Mouse (Mus musculus) forebrain, embryonic 16.5 days (tissue): ENCODE data around the gene Cabcoco1. TPM values are rescaled to one million over a fixed set of nuclear protein-coding genes. Genes with fewer than 3 reads are reported as not detected.

Source experiments
- ATAC-seq: fragments of 200-750 bp; cut with Nextera tagmentation; 2 replicates; pipeline ENCODE4 v1.8.0; 2017; ENCODE audit warnings: mild to moderate bottlenecking, moderate library complexity
- H3K27ac ChIP-seq: fragments of 300-500 bp; sonication (generic); 2 replicates; pipeline ENCODE4 v1.5.1; 2014; ENCODE audit warnings: low read length, control low read depth
- H3K27me3 ChIP-seq: fragments of 300-500 bp; sonication (generic); replicated peaks from 2 replicates; pipeline ENCODE4 v1.6.1; 2014; ENCODE audit warnings: low read length; ENCODE audit not compliant: control insufficient read depth, insufficient read depth
- H3K36me3 ChIP-seq: fragments of 300-500 bp; sonication (generic); 2 replicates; pipeline ENCODE4 v1.6.1; 2014; ENCODE audit not compliant: control insufficient read depth, insufficient read depth
- H3K4me1 ChIP-seq: fragments of 300-500 bp; sonication (generic); replicated peaks from 2 replicates; pipeline ENCODE4 v1.6.1; 2014; ENCODE audit warnings: low read length; ENCODE audit not compliant: control insufficient read depth, insufficient read depth
- H3K4me2 ChIP-seq: fragments of 300-500 bp; sonication (generic); 2 replicates; pipeline ENCODE4 v1.6.1; 2014; ENCODE audit warnings: mild to moderate bottlenecking, low read length, control low read depth
- H3K4me3 ChIP-seq: fragments of 300-500 bp; sonication (generic); replicated peaks from 2 replicates; pipeline ENCODE4 v1.5.1; 2014; ENCODE audit warnings: mild to moderate bottlenecking, low read length, control low read depth
- H3K9ac ChIP-seq: fragments of 300-500 bp; sonication (generic); replicated peaks from 2 replicates; pipeline ENCODE4 v1.6.1; 2014; ENCODE audit warnings: low read depth, low read length, control low read depth
- H3K9me3 ChIP-seq: fragments of 300-500 bp; sonication (generic); 2 replicates; pipeline ENCODE4 v1.6.1; 2016; ENCODE audit warnings: low read length; ENCODE audit not compliant: control insufficient read depth
- WGBS: fragments of 180-500 bp; shearing (Covaris S2); extraction: QIAGEN DNeasy Blood & Tissue Kit; methylation state at CpG from one replicate; pipeline ENCODE4 v1.1.7; 2014; 5-methylcytosine and 5-hydroxymethylcytosine counted together
- polyA plus RNA-seq: library from polyadenylated mRNA; unstranded; fragments of >200 nt; fragmentation: Nextera tagmentation; extraction: Ambion mirVana; gene quantifications from 2 replicates; pipeline ENCODE4 v1.2.1, GENCODE M21; 2015

Cabcoco1 gene
- polyA plus RNA-seq, 1 experiment from 2014 or later: 0.49 TPM

DNA sequence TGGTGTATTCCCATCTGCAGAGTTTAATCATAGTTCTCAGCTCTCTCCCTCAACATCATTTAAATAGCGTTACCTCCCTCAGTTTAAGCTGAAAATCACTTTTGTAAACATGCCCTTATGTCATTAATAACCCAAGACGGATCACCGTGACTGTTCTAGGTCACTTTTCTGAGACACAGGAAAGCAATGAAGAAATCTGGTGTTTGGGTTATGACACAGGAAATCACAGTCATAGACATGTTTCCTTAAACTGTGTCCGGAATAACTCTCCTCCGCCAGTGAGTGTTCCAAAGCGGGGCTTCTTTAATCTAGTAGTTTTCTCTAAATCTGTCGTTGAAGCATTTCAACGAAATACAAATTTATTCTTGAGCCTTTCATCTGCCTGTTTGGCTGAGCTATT is 68.9 kb downstream of the Cabcoco1 start:
- ATAC-seq: no peak

DNA sequence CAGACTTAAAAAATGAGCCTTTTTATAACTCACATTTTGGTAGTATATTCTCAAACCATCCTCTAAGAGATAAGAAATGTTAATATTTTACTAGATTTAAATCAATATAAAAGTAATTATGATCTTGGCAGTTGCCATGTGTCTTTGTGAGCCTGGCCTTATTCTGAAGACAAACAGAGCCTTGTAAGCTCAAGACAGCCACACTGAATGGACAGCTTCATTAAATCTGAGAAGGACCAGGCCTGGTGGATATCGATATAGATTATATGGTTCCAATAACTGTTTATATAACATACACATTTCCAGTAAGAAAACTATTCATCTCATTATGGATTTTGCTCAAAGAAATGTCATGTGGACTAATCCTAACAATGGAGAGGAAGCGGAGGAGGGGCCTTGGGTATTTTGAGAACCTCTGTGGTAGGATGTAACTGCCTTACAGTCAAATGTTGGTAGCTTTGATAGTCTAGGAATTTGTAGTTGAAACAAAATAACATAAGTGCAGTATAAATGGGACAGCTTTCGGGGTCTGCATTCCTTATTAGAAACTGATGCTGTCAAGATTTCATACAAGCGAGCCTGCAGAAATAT is 75.9 kb downstream of the Cabcoco1 start:
- 93% methylated on average over 4 of the region's 4 CpGs for WGBS
- Histone ChIP-seq H3K4me2 (no peak overlapping the region), H3K9ac (no peak overlapping the region), H3K36me3 (no peaks in the 10 kb centered on the region), H3K4me3 (no peak overlapping the region), H3K9me3 (no peaks in the 10 kb centered on the region), H3K27me3 (no peaks in the 10 kb centered on the region), H3K27ac (no peak overlapping the region), H3K4me1 (no peaks in the 10 kb centered on the region)
- no peak for ATAC-seq

More for the DNA sequence above, 68.9 kb downstream of the Cabcoco1 start:
- no peak overlapping the region for H3K4me2 ChIP-seq
- 89% methylated on average over 8 of the region's 8 CpGs for WGBS
- H3K4me1 ChIP-seq: no peaks in the 10 kb centered on the region
- no peaks in the 10 kb centered on the region for H3K27me3 ChIP-seq
- H3K4me3 ChIP-seq: no peak overlapping the region
- no peaks in the 10 kb centered on the region for H3K9me3 ChIP-seq
- H3K36me3 ChIP-seq: no peaks in the 10 kb centered on the region
- no peak overlapping the region for H3K9ac ChIP-seq
- H3K27ac ChIP-seq: no peak overlapping the region

DNA sequence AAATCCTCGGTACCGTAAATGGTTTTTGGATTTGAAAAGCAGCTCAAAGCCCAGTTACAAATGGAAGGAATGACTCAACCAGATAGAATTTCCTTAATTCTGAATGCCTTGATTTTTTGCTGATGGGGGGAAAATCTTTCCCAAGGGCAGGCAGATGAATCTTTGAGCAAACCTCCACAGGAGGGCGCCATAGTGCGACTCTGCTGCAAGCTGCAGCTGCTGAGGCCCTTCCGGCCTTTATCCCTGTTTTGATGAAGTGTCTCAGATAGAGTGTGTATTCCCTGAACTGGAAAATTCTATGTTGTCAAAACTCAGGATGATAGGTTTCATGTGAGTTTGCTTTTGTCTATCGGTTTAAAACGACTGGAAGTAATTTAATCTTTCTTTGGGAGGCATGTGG is 76.8 kb downstream of the Cabcoco1 start:
- 33% methylated on average over 7 of the region's 7 CpGs for WGBS
- no peaks in the 10 kb centered on the region for H3K27me3 ChIP-seq
- H3K4me1 ChIP-seq: no peaks in the 10 kb centered on the region
- H3K4me3 ChIP-seq: no peak overlapping the region
- H3K9ac ChIP-seq: no peak overlapping the region
- no peaks in the 10 kb centered on the region for H3K9me3 ChIP-seq
- H3K36me3 ChIP-seq: no peaks in the 10 kb centered on the region
- no peak for ATAC-seq
- no peak overlapping the region for H3K27ac ChIP-seq
- H3K4me2 ChIP-seq: no peak overlapping the region

DNA sequence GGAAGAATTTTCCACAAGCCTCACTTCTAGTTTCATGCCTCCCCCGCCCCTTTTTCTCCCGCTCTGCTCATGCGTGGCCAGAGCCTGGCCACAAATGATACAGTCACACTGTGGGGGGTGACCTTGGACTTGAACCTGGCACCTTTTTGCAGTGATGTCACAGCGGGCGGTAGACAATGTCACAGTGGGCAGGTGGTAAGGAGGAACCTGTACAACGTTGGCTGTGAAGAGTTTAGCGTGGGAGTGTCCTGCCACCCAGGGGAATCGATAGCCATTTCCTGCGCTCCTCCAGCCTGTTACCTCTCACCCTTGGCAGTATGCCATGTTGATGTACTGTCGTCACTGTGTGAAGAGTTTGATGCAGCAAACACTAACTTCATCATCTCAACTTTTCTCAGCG is 81.9 kb downstream of the Cabcoco1 start:
- ATAC-seq: no peak
- H3K4me3 ChIP-seq: no peak overlapping the region
- H3K27me3 ChIP-seq: no peaks in the 10 kb centered on the region
- no peaks in the 10 kb centered on the region for H3K9me3 ChIP-seq
- no peak overlapping the region for H3K9ac ChIP-seq
- no peaks in the 10 kb centered on the region for H3K36me3 ChIP-seq
- WGBS: 86% methylated on average over 11 of the region's 11 CpGs
- no peaks in the 10 kb centered on the region for H3K4me1 ChIP-seq
- H3K4me2 ChIP-seq: no peak overlapping the region
- no peak overlapping the region for H3K27ac ChIP-seq

DNA sequence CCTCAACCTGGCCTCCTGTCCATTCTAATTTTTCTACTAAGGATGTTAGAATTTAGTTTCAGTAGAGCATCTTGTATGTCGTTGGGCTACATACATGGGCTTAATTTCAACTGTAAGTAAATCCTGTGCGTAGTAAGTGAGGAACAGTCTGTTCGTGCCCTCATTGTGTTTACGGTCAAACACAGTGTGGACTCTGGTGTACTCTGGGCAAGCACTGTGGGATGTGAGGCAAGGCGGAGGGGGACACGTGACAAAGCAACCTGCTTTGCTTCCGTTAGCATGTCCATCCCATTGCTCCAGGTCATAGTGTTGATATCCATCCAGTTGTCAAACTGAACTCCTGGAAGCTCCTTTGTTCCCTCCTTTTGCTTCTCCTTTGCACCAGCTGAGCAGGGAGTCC is 84.7 kb downstream of the Cabcoco1 start:
- Histone ChIP-seq H3K9me3 (no peaks in the 10 kb centered on the region), H3K27me3 (no peaks in the 10 kb centered on the region), H3K4me2 (no peak overlapping the region), H3K36me3 (no peaks in the 10 kb centered on the region), H3K9ac (no peak overlapping the region), H3K4me1 (no peaks in the 10 kb centered on the region), H3K27ac (no peak overlapping the region; the same call in 1 of the 2 replicates), H3K4me3 (no peak overlapping the region)
- ATAC-seq: no peak
- WGBS: 91% methylated on average over 7 of the region's 7 CpGs

DNA sequence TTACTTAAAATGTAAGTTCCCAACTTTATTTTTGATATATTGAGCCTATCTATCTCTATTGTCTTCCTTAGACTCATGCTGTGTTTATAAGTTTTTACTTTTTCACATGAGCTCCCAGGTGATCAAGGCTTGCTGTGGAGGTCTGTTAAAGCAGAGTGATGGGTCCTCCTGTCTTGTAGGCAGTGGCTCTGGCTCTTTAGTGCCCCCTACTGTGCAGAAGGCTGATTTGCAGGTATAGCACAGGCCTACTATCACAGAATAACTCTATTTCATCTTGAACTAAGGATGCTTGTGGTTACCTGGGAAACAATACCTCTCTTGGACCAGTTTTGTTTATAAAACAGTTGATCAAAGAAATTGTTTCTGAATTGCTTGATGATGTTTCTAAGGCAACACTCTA is 87.2 kb downstream of the Cabcoco1 start:
- H3K4me2 ChIP-seq: no peak overlapping the region
- H3K9ac ChIP-seq: no peak overlapping the region
- no peaks in the 10 kb centered on the region for H3K27me3 ChIP-seq
- no peaks in the 10 kb centered on the region for H3K9me3 ChIP-seq
- no peak overlapping the region for H3K4me3 ChIP-seq
- ATAC-seq: no peak
- H3K36me3 ChIP-seq: no peaks in the 10 kb centered on the region
- no peaks in the 10 kb centered on the region for H3K4me1 ChIP-seq
- H3K27ac ChIP-seq: no peak overlapping the region

DNA sequence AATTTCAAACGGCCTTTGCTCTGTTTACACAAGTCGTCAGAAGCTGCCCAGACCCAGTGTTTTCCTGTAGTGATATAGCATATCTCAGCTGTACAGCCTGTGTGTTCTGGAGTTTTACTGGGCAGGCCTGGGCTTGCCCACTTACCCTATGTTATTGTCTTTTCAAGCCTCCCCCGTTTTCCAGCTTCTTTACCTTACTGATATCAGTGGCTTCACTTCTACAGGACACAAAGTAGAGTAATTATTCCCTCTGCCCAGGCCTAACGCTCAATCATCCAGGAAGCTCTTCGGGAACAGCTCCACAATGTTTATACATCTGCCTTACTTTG is 94.9 kb downstream of the Cabcoco1 start:
- 54% methylated on average over 5 of the region's 5 CpGs for WGBS
- ATAC-seq: no peak

DNA sequence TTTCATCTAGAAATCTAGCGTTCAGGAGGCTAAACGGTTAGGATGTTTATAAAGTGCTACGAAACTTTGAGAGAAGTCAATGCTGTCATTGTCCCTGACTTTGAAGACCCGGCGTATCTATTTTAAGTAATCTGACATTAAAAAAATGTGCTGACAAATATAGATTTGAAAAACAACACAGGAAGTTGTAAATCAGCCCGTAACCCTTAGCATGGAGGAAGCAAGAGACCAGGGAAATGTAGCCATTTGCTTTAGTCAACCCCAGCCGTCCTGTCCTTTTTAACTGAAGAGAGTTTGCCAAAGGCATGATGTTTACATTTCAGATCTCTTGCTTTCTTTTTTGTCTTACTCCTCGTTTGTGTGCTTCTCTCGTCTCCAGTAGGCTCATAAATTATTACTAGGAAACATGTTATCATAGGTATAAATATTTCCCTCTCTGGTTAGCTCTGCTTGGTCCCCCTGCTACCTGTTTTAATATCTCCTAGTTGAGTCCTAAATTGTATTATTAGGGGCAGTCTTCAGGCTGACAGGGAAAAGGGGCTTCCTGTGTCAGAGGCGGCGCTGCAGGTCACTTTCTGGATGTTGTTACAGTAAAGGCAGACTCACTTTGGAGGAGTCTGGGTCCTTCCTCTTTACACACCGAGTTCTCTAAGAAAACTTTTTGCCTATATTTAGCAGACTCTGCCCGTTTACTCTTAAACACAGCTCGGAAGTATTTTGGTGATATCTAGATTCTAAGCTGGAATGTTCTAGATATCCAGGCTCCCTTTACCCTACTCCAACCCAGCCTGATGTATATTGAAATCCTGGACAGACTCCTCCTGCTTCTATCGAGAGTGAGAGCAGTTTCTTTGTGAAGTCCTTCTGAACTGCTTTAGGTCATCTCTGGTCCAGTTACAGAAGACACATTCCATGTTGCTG is 95.6 kb downstream of the Cabcoco1 start:
- H3K9ac ChIP-seq: no peak overlapping the region
- H3K9me3 ChIP-seq: no peaks in the 10 kb centered on the region
- H3K4me2 ChIP-seq: no peak overlapping the region
- H3K4me3 ChIP-seq: no peak overlapping the region
- no peaks in the 10 kb centered on the region for H3K36me3 ChIP-seq
- no peak for ATAC-seq
- peaks cover 9% of the 10 kb centered on the region for H3K4me1 ChIP-seq
- H3K27me3 ChIP-seq: no peaks in the 10 kb centered on the region
- no peak overlapping the region for H3K27ac ChIP-seq
- WGBS: 75% methylated on average over 15 of the region's 15 CpGs

More for the DNA sequence above, 94.9 kb downstream of the Cabcoco1 start:
- Histone ChIP-seq H3K9ac (no peak overlapping the region), H3K4me2 (no peak overlapping the region), H3K27ac (no peak overlapping the region), H3K36me3 (no peaks in the 10 kb centered on the region), H3K9me3 (no peaks in the 10 kb centered on the region), H3K4me1 (peaks cover 9% of the 10 kb centered on the region), H3K27me3 (no peaks in the 10 kb centered on the region), H3K4me3 (no peak overlapping the region)

DNA sequence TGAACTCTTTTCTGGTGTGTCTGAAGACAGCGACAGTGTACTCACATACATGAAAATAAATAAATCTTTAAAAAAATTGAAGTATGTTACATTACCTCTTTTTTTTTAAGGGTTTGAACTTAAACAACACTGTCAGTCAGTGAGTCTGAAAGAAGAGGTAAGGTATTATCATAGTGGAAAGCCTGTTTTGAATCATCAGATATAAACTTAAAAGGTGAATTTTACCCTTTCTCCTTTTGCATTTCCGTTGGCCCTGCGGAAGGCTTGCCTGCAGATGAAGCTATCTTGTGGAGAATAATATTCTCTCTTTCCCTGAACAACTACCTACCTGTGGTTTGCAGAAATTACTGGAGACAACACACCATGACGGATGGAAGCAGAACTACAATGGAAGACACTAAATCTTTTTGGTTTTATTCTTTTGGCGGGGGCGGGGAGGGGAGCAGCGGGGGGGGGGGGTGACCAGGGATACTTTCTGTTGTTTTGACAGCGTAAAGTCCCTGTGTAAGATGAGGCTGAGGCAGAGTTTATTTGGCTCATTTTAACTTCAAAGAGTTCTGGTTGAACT is 96.4 kb downstream of the Cabcoco1 start:
- H3K4me2 ChIP-seq: no peak overlapping the region
- no peak overlapping the region for H3K4me3 ChIP-seq
- H3K9ac ChIP-seq: no peak overlapping the region
- no peaks in the 10 kb centered on the region for H3K9me3 ChIP-seq
- no peak overlapping the region for H3K27ac ChIP-seq
- no peaks in the 10 kb centered on the region for H3K27me3 ChIP-seq
- 69% methylated on average over 8 of the region's 8 CpGs for WGBS
- ATAC-seq: no peak
- peaks cover 11% of the 10 kb centered on the region for H3K4me1 ChIP-seq
- no peaks in the 10 kb centered on the region for H3K36me3 ChIP-seq
